Mouse (Mus musculus) layer of hippocampus, postnatal 10 days (tissue): ENCODE measurements around the gene Arpp19. TPM values are rescaled to one million over a fixed set of nuclear protein-coding genes. Genes with fewer than 3 reads are reported as not detected.

Experiments
- DNase-seq, 2 experiments: peaks; one replicate each; pipeline ENCODE4 v3.0.0; 2021; ENCODE audit warnings: low spot score in 2 of 2
- total RNA-seq, 2 experiments: library from RNA; stranded (reverse); gene quantifications; 2 replicates each; pipeline ENCODE4 v1.2.3; 2021

Arpp19 gene
- total RNA-seq, 2 experiments from 2014 or later: 188 to 198 TPM

- DNase-seq: no peak
Observed at GRCm38 (mm10) chr9:75100157-75100781, 62.9 kb downstream of the Arpp19 start.

GRCm38 (mm10) chr9:75102131-75102530 lies 64.7 kb downstream of the Arpp19 start:
- DNase-seq: no peak

Other genes starting within 250 kb of the Arpp19 start
- gene Onecut1, start 175.7 kb upstream of the Arpp19 start, total RNA-seq: under 1 TPM; 0.14 to 0.16 TPM
- gene Fam214a, start 84.7 kb upstream of the Arpp19 start, total RNA-seq: 10 to 100 TPM; 34.2 to 37.9 TPM
- 100 to 1,000 TPM; 200 to 212 TPM for gene Myo5a, start 33.4 kb downstream of the Arpp19 start, total RNA-seq
- gene Myo5c, start 194.4 kb downstream of the Arpp19 start, total RNA-seq: under 1 TPM; 0.29 to 0.80 TPM